Mouse (Mus musculus): ENCODE measurements around the gene Gm8126. TPM values are rescaled to one million over a fixed set of nuclear protein-coding genes. Genes with fewer than 3 reads are reported as not detected.
"Not testable (repeated sequence)": the region's sequence is repeated elsewhere in the genome, so short reads cannot be mapped to it uniquely, and the experiment has no call there.

Gene Gm8126
- total and polyA plus RNA-seq, 2 experiments from 2014 or later = not detected

DNA sequence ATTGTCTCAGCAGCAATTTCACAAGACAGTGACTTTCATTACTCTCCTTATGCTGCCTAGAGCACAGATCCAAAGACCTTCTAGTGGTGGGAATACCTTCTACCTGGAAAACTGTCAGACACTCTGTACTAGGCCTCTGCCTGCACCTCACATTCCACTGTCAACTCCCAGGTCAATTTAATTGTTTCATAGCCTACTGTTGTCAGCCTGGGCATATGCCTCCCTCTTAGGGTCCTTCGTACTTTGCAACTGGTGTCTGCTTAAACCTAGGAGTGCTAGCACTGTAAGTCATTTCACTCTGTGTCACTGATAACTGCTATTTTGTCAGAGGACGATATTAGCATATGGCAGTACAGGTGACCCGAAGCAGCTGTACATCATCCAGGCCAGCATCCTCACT lies 10.8 kb downstream of the Gm8126 start:
- H3K27ac ChIP-seq (ENCODE audit: low read depth); H3K4me1 ChIP-seq (ENCODE audit: control insufficient read depth, insufficient read depth); H3K36me3 ChIP-seq (replicated peaks; ENCODE audit: control insufficient read depth, insufficient read depth, low read length); H3K4me2 ChIP-seq (ENCODE audit: low read depth, low read length); H3K27me3 ChIP-seq (ENCODE audit: control insufficient read depth, insufficient read depth, low read length); H3K9me3 ChIP-seq (replicated peaks; ENCODE audit: control insufficient read depth, low read length); DNase-seq (ENCODE audit: low spot score); H3K4me3 ChIP-seq (ENCODE audit: low read depth, low read length); ATAC-seq (ENCODE audit: insufficient read depth, low read depth); H3K9ac ChIP-seq (replicated peaks; ENCODE audit: low read depth, low read length): not testable (repeated sequence)
- WGBS = 69% methylated on average over 3 of the region's 3 CpGs

DNA sequence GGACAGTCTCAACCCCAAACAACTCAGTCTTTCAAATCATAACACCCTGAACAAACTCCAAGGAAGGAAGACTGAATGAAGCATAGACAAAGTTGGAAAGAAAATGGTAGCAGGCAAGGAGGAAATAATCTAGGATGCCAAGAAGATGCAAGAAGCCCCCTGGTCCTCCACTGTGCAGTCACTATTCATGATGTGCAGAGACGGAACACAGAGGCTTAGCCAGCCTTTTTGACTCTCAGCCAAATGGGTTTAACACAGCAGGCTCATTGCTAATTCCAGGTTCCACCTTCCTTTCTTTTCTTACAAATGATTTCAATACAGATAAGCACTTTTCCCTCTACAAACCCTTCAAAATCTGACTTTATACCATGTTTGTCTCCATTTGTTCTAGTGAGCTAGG lies 14.7 kb downstream of the Gm8126 start:
- not testable (repeated sequence) for H3K9ac ChIP-seq (replicated peaks; ENCODE audit: low read depth, low read length); H3K27ac ChIP-seq (ENCODE audit: low read depth); H3K4me3 ChIP-seq (ENCODE audit: low read depth, low read length); H3K9me3 ChIP-seq (replicated peaks; ENCODE audit: control insufficient read depth, low read length); ATAC-seq (ENCODE audit: insufficient read depth, low read depth); H3K36me3 ChIP-seq (replicated peaks; ENCODE audit: control insufficient read depth, insufficient read depth, low read length); DNase-seq (ENCODE audit: low spot score); H3K4me1 ChIP-seq (ENCODE audit: control insufficient read depth, insufficient read depth); H3K4me2 ChIP-seq (ENCODE audit: low read depth, low read length); H3K27me3 ChIP-seq (ENCODE audit: control insufficient read depth, insufficient read depth, low read length)
- WGBS = 82% methylated on average over 1 of the region's 1 CpGs

DNA sequence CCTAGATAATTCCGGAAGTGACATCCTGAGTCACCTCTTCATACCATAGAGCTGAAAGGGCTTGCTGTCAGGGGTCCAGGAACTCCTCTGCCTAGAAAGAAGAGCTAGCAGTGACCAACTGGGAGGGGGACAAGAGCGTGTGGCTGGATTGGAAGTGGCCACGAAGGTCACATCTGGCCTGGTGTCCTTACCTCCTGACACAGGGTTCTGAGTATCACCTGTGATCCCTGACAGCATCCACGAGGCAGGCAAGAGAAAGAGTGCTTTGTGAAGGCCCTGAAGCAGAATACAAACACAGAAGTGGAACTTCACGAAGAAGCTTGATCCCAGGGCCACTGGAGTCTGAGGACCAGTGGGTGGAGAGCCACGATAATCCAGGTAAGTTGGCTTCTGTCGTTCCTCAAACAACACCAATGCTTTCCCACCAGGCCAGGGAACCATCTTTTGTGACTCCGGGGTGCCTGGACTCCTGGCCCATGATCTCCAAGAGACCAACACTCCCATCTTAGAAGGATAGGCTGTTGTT lies 16.6 kb downstream of the Gm8126 start, which contains the start of gene Gm9732:
Gene Gm9732 (plus strand): TSS at position 51 of the 526 bp plus-strand sequence.
- peak; percentile 3 for DNase-seq (ENCODE audit: low spot score)
- H3K9me3 ChIP-seq (replicated peaks; ENCODE audit: control insufficient read depth, low read length); H3K4me3 ChIP-seq (ENCODE audit: low read depth, low read length); H3K36me3 ChIP-seq (replicated peaks; ENCODE audit: control insufficient read depth, insufficient read depth, low read length); H3K27me3 ChIP-seq (ENCODE audit: control insufficient read depth, insufficient read depth, low read length); H3K4me2 ChIP-seq (ENCODE audit: low read depth, low read length); H3K4me1 ChIP-seq (ENCODE audit: control insufficient read depth, insufficient read depth); ATAC-seq (ENCODE audit: insufficient read depth, low read depth); H3K27ac ChIP-seq (ENCODE audit: low read depth); H3K9ac ChIP-seq (replicated peaks; ENCODE audit: low read depth, low read length): not testable (repeated sequence)
- WGBS = 67% methylated on average over 8 of the region's 8 CpGs

DNA sequence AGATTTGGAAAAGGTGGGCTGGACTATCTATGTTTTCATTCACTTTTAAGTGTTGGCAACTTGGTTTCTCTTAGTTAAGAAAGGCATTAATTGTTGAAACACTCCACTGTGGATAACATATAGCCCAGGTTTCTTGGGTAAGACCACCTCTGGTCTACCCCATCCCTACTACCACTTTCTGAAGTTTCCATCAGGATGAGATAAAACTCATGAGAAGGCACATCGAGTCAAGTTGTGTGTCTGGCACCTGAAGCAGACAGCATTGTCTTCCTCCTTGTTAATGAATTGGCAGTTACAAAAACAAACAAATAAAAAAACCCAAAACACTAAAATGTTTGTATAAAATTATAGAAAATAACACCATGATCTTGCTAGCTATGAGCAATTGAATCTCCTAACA lies 17.3 kb downstream of the Gm8126 start:
- 69% methylated on average over 1 of the region's 1 CpGs for WGBS
- ATAC-seq (ENCODE audit: insufficient read depth, low read depth); H3K27me3 ChIP-seq (ENCODE audit: control insufficient read depth, insufficient read depth, low read length); H3K4me2 ChIP-seq (ENCODE audit: low read depth, low read length); H3K4me3 ChIP-seq (ENCODE audit: low read depth, low read length); H3K9me3 ChIP-seq (replicated peaks; ENCODE audit: control insufficient read depth, low read length); H3K27ac ChIP-seq (ENCODE audit: low read depth); DNase-seq (ENCODE audit: low spot score); H3K4me1 ChIP-seq (ENCODE audit: control insufficient read depth, insufficient read depth); H3K9ac ChIP-seq (replicated peaks; ENCODE audit: low read depth, low read length); H3K36me3 ChIP-seq (replicated peaks; ENCODE audit: control insufficient read depth, insufficient read depth, low read length): not testable (repeated sequence)

DNA sequence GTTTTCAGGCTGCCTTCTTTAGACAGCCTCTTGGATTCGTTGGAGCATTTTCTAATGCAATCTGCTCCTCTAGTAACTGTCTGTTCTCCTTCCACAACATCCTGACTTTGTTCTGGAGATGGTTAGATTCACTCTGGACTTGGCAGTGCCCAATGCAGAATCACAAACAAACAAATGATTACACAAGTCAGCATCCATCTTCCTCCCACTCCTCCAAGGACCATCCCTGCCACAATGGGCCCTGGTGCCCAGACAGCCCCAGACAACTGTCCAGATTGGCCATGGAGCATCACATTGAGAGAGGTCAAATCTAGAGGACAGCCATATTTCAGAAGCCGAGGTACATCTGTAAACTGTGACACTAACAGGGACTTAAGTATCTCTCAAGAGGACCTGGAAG lies 19.0 kb downstream of the Gm8126 start:
- H3K4me3 ChIP-seq (ENCODE audit: low read depth, low read length); H3K27ac ChIP-seq (ENCODE audit: low read depth); ATAC-seq (ENCODE audit: insufficient read depth, low read depth); H3K4me2 ChIP-seq (ENCODE audit: low read depth, low read length); H3K36me3 ChIP-seq (replicated peaks; ENCODE audit: control insufficient read depth, insufficient read depth, low read length); H3K27me3 ChIP-seq (ENCODE audit: control insufficient read depth, insufficient read depth, low read length); H3K4me1 ChIP-seq (ENCODE audit: control insufficient read depth, insufficient read depth); H3K9ac ChIP-seq (replicated peaks; ENCODE audit: low read depth, low read length); H3K9me3 ChIP-seq (replicated peaks; ENCODE audit: control insufficient read depth, low read length); DNase-seq (ENCODE audit: low spot score): not testable (repeated sequence)
- 41% methylated on average over 2 of the region's 2 CpGs for WGBS

DNA sequence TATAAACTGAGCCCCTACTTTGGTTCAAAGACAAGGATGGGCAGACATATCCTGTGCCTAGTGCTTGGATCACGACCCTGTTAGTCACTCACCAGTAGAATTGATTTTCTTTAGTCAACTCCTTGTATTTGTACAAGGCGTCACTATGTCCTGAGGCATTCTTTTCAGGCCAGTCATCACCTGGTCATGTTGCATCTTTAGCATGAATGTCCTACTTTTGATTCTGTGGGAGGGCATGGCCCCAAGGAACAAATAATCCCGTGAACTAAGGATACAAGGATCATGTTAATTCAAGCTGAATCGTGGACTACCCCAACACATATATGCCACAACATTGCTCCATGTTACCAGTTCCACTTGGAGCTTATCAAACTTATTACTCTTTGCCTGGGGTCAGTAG lies 19.7 kb downstream of the Gm8126 start:
- not testable (repeated sequence) for H3K27me3 ChIP-seq (ENCODE audit: control insufficient read depth, insufficient read depth, low read length); H3K9ac ChIP-seq (replicated peaks; ENCODE audit: low read depth, low read length); H3K36me3 ChIP-seq (replicated peaks; ENCODE audit: control insufficient read depth, insufficient read depth, low read length); ATAC-seq (ENCODE audit: insufficient read depth, low read depth); DNase-seq (ENCODE audit: low spot score); H3K4me2 ChIP-seq (ENCODE audit: low read depth, low read length); H3K4me3 ChIP-seq (ENCODE audit: low read depth, low read length); H3K27ac ChIP-seq (ENCODE audit: low read depth); H3K9me3 ChIP-seq (replicated peaks; ENCODE audit: control insufficient read depth, low read length); H3K4me1 ChIP-seq (ENCODE audit: control insufficient read depth, insufficient read depth)
- 37% methylated on average over 4 of the region's 4 CpGs for WGBS

DNA sequence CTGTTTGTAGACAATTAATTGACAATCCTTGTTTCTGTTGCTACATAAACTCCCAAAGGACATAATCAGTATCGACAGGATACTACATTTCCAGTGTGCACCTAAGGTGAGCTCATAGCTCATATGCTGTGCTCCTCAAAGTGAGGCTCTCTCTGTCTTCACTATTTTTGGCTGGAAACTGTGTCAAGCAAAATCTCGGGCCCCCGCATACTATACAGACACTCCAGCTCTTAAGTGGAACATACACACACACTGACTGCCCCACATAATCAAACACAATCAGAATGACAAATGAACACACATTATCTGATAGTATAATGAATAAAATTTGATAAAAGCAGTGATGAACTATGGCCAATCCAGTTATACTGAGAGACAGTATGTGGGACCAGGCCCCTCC lies 20.2 kb downstream of the Gm8126 start:
- not testable (repeated sequence) for H3K4me3 ChIP-seq (ENCODE audit: low read depth, low read length); H3K9ac ChIP-seq (replicated peaks; ENCODE audit: low read depth, low read length); ATAC-seq (ENCODE audit: insufficient read depth, low read depth); H3K36me3 ChIP-seq (replicated peaks; ENCODE audit: control insufficient read depth, insufficient read depth, low read length); H3K9me3 ChIP-seq (replicated peaks; ENCODE audit: control insufficient read depth, low read length); H3K4me1 ChIP-seq (ENCODE audit: control insufficient read depth, insufficient read depth); H3K27ac ChIP-seq (ENCODE audit: low read depth); DNase-seq (ENCODE audit: low spot score); H3K27me3 ChIP-seq (ENCODE audit: control insufficient read depth, insufficient read depth, low read length); H3K4me2 ChIP-seq (ENCODE audit: low read depth, low read length)
- 72% methylated on average over 3 of the region's 3 CpGs for WGBS

DNA sequence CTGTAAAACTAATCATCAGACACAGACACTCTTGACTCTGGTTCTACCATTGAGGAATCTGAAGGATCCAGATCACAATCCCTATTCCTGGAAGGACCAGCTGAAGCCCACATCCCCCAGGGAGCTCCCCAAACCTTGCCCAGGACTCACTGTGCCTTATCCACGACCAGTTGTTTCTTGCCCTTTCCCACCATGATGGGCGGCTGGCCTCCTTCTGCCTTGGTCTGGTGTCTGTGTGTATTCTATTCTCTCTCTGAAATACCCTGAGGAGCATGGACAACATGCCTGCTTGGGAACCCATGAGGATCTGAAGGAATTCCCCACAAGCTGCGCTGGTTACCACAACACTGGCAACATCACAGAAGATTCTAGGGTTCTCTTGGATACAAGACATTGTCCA lies 35.1 kb downstream of the Gm8126 start, which contains the start of gene Gm8127:
Gene Gm8127 (minus strand): TSS at position 330 of the 400 bp plus-strand sequence.
- not testable (repeated sequence) for H3K9ac ChIP-seq (replicated peaks; ENCODE audit: low read depth, low read length); H3K9me3 ChIP-seq (replicated peaks; ENCODE audit: control insufficient read depth, low read length); H3K27me3 ChIP-seq (ENCODE audit: control insufficient read depth, insufficient read depth, low read length); H3K4me1 ChIP-seq (ENCODE audit: control insufficient read depth, insufficient read depth); DNase-seq (ENCODE audit: low spot score); H3K27ac ChIP-seq (ENCODE audit: low read depth); H3K4me3 ChIP-seq (ENCODE audit: low read depth, low read length); H3K4me2 ChIP-seq (ENCODE audit: low read depth, low read length); H3K36me3 ChIP-seq (replicated peaks; ENCODE audit: control insufficient read depth, insufficient read depth, low read length); ATAC-seq (ENCODE audit: insufficient read depth, low read depth)
- WGBS = 58% methylated on average over 3 of the region's 3 CpGs

Measured in heart, postnatal 0 days (tissue).